Mouse (Mus musculus) cerebellum, postnatal 4 days (tissue): Measurements from ENCODE around the gene Slc25a20.

ENCODE experiments used
- DNase-seq, 2 experiments: peaks; one replicate each; pipeline ENCODE4 v3.0.0; 2022; ENCODE audit warnings: low spot score in 2 of 2, mixed read lengths in 1 of 2

Gene Slc25a20

GRCm38 (mm10) chr9:108687181-108687580 lies 25.3 kb downstream of the Slc25a20 start:
- DNase-seq: no peak

- DNase-seq: no peak
Measured at GRCm38 (mm10) chr9:108687686-108688085, 25.8 kb downstream of the Slc25a20 start.

DNA sequence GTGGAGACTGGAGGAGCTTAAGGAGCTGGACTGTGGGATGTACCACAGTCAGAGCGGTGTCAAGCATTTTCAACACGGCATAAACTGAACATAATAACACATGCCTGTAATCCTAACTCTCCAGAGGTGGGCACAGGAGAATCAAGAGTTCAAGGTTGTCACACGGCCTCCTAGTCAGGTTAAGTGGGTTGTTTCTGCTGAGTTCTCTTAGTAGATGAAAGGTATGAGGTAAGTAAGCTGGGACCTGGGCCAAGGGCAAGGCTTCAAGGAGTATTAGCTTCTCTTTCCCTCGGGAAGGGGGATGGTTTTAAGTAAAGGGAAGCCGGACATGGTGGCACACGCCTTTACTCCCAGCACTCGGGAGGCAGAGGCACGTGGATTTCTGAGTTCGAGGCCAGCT lies 26.6 kb downstream of the Slc25a20 start:
- no peak for DNase-seq

- no peak for DNase-seq
Measured at GRCm38 (mm10) chr9:108689106-108689505, 27.2 kb downstream of the Slc25a20 start, which contains the start of gene Prkar2a. Gene Prkar2a (plus strand): TSS chr9:108689314.

DNA sequence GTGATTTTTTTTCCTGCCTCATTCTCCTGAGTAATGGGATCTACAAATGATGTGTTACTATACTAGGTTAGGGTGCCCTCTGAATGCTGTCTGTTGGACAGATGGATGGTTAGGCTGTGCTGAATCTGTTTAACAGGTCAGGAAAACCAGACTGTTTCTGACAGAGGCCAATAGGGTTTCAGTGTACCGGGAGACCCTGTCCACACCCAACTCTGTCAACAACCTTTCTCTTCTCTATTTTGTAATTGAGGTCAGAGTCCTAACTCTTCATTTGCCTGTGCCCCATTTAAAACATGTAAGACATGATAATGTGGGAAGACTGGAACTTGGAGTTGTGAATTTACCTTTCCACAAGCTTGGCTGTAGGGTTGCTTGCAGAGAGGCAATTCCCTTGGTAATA lies 28.1 kb downstream of the Slc25a20 start:
- no peak for DNase-seq

DNA sequence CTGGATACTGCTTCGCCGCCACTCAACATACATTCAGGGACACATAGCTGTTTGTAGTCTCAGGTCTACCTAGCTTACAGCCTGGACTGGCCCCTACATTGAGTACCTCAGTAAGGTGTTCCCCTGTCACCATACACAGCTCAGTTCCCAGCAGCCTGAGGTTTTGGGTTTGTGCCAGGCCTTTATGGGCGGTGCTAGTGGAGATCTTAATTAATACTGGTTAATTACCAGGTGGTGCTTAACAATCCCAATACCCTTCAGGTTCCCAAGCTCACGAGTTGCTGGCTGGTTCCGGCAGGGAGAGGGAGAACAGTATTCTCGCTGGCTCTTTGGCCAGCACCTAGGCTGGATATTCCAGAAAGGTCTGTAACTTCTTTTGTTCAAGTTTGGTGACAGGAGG lies 29.0 kb downstream of the Slc25a20 start:
- no peak for DNase-seq

DNA sequence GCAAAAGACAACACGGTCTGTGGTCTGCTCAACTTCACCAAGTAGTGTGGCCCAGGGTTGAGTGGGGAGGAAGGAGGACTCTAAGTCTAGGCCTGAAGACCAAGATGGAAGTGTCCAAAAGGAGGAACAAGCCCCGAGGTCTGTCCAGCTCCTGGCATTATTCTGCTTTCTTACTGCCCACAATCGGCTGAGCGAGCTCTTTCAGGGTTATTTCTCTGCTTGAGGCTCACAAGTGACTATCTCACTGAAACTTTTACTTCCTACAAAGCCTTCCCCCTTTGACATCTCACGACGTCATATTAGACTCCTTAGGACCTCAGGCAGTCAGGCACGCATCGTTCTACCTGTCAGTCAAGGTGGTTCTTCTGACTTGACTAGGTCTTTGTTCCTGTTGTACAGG lies 29.5 kb downstream of the Slc25a20 start:
- DNase-seq: no peak

- peak; percentile 58 to 90 for DNase-seq
Measured at GRCm38 (mm10) chr9:108691846-108692225, 29.9 kb downstream of the Slc25a20 start.

GRCm38 (mm10) chr9:108692226-108693041 lies 30.5 kb downstream of the Slc25a20 start:
- DNase-seq: peak; percentile 47 to 57

- DNase-seq: no peak
Measured at GRCm38 (mm10) chr9:108693946-108694345, 32.1 kb downstream of the Slc25a20 start.

- no peak for DNase-seq
Measured at GRCm38 (mm10) chr9:108694533-108694932, 32.6 kb downstream of the Slc25a20 start.

- no peak for DNase-seq
Measured at GRCm38 (mm10) chr9:108702476-108702875, 40.6 kb downstream of the Slc25a20 start.

DNA sequence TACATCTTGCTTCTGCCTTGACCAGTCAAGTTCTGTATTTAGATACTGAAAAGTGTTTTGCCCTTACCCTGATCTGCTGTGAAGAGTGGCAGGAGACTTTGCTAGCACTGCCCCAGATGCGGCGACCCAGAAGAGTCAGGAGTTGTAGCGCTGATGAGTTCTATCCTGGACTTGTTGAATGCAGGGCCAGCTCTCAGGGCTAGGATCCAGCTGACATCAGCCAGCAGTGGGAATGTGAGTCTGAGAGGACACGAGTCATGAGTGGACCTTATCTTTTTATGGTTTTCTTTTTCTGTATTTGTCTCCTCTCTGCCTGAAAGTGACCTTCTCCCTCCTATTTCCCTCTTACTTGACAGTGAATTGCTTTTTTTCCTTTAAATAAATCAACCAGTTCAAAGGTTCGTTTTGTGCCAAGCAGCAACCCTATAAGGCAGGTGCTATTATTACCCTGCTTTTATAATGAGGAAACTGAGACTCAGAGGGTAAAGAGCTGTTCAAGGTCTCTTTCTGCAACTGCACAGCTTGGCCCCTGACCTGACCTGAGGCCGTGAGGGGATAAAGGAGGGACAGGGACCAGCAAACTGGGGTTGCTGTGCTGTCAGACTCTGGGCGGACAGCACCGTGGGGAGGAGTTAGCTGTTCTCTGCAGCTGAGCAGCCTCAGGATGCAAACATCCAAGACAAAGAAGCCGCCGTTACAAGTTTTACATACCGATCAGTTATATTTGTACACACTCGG lies 41.7 kb downstream of the Slc25a20 start:
- no peak for DNase-seq

- DNase-seq: no peak
Measured at GRCm38 (mm10) chr9:108704591-108704990, 42.7 kb downstream of the Slc25a20 start.

DNA sequence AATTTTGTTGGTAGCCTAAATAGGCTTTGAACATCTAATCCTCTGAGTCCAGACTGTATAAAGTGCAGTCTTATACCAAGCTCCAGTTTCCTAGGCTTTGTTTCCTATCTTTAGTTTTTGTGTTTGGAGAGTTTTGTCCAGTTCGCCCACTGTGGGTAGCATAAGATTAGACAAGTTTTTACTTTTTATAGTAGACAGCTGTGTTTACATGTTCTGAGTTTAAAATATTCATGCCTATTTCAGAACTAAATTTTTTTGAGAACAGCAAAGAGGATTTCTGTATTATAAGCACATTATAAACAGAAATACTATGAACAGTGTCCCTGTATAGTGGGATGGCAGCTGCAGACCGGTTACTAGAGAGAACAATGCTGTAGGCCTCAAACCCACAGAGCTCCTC lies 45.3 kb downstream of the Slc25a20 start:
- DNase-seq: no peak

- DNase-seq: no peak
Measured at GRCm38 (mm10) chr9:108708833-108709232, 46.9 kb downstream of the Slc25a20 start.

DNA sequence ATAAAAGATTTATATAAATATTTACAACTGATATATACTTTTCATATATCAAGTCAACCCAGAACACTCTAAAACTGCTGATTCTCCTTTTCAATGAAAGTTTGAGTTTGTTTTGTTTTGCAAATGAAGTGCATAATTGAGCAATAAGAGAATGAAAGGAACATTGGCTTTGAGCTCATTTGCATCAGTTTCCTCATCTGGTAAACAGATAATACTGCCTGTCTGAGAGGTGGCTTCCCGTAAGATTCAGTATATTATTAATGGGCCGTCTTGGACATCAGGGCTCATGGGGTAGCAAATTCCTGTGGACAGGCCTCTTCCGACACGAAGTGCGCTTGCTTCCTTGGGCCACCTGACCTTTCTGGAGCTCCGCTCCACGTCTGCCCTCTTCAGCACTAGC lies 48.9 kb downstream of the Slc25a20 start:
- no peak for DNase-seq

- DNase-seq: no peak
Measured at GRCm38 (mm10) chr9:108716199-108716598, 54.3 kb downstream of the Slc25a20 start.

DNA sequence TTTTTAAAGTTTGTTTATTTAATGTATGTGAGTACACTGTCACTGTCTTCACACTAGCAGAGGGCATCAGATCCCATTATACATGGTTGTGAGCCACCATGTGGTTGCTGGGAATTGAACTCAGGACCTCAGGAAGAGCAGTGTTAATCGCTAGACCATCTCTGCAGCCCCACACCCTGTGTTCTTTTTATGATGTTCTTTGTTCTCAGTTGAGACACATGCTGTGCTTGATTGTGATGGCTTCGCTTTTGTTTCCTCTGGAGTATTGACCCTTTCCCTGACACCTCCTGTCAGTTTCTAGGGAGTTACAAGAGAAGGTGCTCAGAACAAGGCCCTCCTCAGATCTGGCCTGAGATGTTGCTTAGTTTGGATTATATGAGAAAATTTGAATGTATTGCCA lies 61.9 kb downstream of the Slc25a20 start:
- DNase-seq: no peak

DNA sequence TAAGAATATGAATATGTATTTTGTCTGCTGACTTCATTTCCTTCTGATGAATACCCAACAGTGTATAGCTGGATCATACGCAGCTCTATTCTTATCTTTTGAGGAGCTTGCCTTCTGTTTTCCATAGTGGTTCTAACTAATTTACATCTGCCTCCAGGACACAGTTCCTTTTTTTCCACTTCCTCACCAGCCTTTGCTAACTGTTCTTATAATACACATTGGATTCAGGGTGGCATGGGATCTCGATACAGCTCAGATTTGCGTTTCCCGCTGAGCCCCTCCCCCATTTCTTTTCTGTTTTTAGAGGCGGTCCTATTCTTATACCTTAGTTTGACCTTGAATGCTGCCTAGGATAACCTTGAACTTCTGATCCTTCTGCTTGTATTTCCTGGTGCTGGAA lies 64.2 kb downstream of the Slc25a20 start:
- DNase-seq: no peak

GRCm38 (mm10) chr9:108729050-108729449 lies 67.2 kb downstream of the Slc25a20 start:
- no peak for DNase-seq

GRCm38 (mm10) chr9:108732462-108732861 lies 70.6 kb downstream of the Slc25a20 start:
- DNase-seq: no peak
